Mouse (Mus musculus): ENCODE measurements around the gene Lama1.

DNA sequence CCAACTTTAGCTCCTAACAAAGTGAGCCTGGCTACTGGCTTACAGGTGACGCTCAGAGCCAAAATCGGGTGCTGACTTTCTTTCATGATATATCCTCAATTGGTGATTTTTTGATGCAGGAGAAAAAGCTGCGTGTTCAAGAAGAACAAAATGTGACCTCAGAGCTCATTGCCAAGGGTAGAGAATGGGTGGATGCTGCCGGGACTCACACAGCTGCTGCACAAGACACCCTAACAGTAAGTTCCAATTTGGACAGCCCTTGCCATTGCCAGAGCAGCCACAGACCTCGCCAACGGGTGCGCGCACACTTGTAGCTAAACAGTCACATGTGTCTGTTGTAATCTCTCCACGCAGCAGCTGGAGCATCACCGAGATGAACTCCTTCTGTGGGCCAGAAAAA lies 94.0 kb downstream of the Lama1 start:
- TF ChIP-seq EP300 (IDR thresholded peaks at IDR 0.05; ENCODE audit: low read depth) (no peak), CTCF (IDR thresholded peaks at IDR 0.05; ENCODE audit: low read depth) (no peak)

All from liver, embryonic 14.5 days (tissue).